Comparison of ENCODE assay signal across 18 mouse cellular contexts in genomic region chr17:62675811-62676255, GRCm38 (mm10).
DNase-seq lines count a peak whose midpoint lies in the region.
"Had no signal": no experiment of that assay in that cellular context is flagged by ENCODE, and none has a peak within 500 bp of the region (broad histone marks: within the 10 kb centered on the region; RNA-seq: fewer than 3 reads in every experiment).

No protein-coding gene starts in this region.

- peak; percentile 15 for DNase-seq in adrenal gland, postnatal 14 days
- no peak for DNase-seq in adrenal gland, postnatal 36 days
- peak; percentile 6 for DNase-seq in 3134 (ENCODE audit: extremely low read depth, insufficient read length, low spot score)
- peak; percentile 72 for DNase-seq in embryo, embryonic 10 days (ENCODE audit: low spot score)
- peak; percentile 39 for DNase-seq in hindlimb bud, embryonic 11.5 days (ENCODE audit: extremely low spot score, low read depth, low spot score)
- no peak for DNase-seq in cerebellum, postnatal 36 days
- no peak for DNase-seq in gastrocnemius, adult 18-20 months (ENCODE audit: low spot score)
- no peak for DNase-seq in gastrocnemius, postnatal 4 days (ENCODE audit: low spot score in 2 of 2)
- DNase-seq: adrenal gland, postnatal 25 days; cerebellum, adult 18-20 months; cerebellum, postnatal 25 days; gastrocnemius, postnatal 10 days; heart, adult 2 months; kidney, adult 11 months; kidney, postnatal 14 days; liver; lung, postnatal 14 days; thymus, postnatal 14 days had no signal

Comparison
In these comparisons a context has a peak if more than half of its experiments do, and no peak if none do; other contexts are left out.
1. DNase-seq: peak in adrenal gland, postnatal 14 days (single experiment), 3134 (single experiment), embryo, embryonic 10 days (single experiment) and hindlimb bud, embryonic 11.5 days (single experiment); none in adrenal gland, postnatal 36 days (0 of 2), cerebellum, postnatal 36 days (0 of 2), gastrocnemius, adult 18-20 months (single experiment) and gastrocnemius, postnatal 4 days (0 of 2).